Mouse (Mus musculus) neural tube, embryonic 11.5 days (tissue): ENCODE measurements around the gene Lpar5. TPM values are rescaled to one million over a fixed set of nuclear protein-coding genes. Genes with fewer than 3 reads are reported as not detected.
"Not testable (repeated sequence)": the region's sequence is repeated elsewhere in the genome, so short reads cannot be mapped to it uniquely, and the experiment has no call there.

Source experiments
- ATAC-seq: fragments of 200-750 bp; cut with Nextera tagmentation; 2 replicates; pipeline ENCODE4 v1.8.0; 2017; ENCODE audit warnings: moderate number of reproducible peaks, mild to moderate bottlenecking, moderate TSS enrichment, moderate library complexity; ENCODE audit not compliant: insufficient read depth, low FRiP score, low TSS enrichment
- DNase-seq: peaks from one replicate; pipeline ENCODE4 v3.0.0-alpha.2; 2015; ENCODE audit warnings: low spot score
- H3K27ac ChIP-seq: fragments of 300-500 bp; sonication (generic); 2 replicates; pipeline ENCODE4 v1.5.1; 2014; ENCODE audit warnings: low read depth, mild to moderate bottlenecking, low read length
- H3K27me3 ChIP-seq: fragments of 300-500 bp; sonication (generic); 2 replicates; pipeline ENCODE4 v1.6.1; 2014; ENCODE audit warnings: mild to moderate bottlenecking, low read length, mixed read lengths; ENCODE audit not compliant: control insufficient read depth, insufficient read depth
- H3K36me3 ChIP-seq: fragments of 300-500 bp; sonication (generic); 2 replicates; pipeline ENCODE4 v1.6.1; 2014; ENCODE audit warnings: mild to moderate bottlenecking, low read length, moderate library complexity, mixed read lengths; ENCODE audit not compliant: control insufficient read depth, insufficient read depth
- H3K4me1 ChIP-seq: fragments of 300-500 bp; sonication (generic); 2 replicates; pipeline ENCODE4 v1.6.1; 2014; ENCODE audit warnings: low read length, mixed read lengths; ENCODE audit not compliant: control insufficient read depth, insufficient read depth
- H3K4me2 ChIP-seq: fragments of 300-500 bp; sonication (generic); 2 replicates; pipeline ENCODE4 v1.6.1; 2014; ENCODE audit warnings: low read depth, mild to moderate bottlenecking, moderate library complexity
- H3K4me3 ChIP-seq: fragments of 300-500 bp; sonication (generic); 2 replicates; pipeline ENCODE4 v1.5.1; 2014; ENCODE audit warnings: low read depth, low read length
- H3K9ac ChIP-seq: fragments of 300-500 bp; sonication (generic); 2 replicates; pipeline ENCODE4 v1.6.1; 2014; ENCODE audit warnings: mild to moderate bottlenecking, low read length
- H3K9me3 ChIP-seq: fragments of 300-500 bp; sonication (generic); 2 replicates; pipeline ENCODE4 v1.6.1; 2016; ENCODE audit warnings: low read length; ENCODE audit not compliant: control insufficient read depth
- WGBS: fragments of 180-500 bp; shearing (Covaris S2); extraction: QIAGEN DNeasy Blood & Tissue Kit; methylation state at CpG from one replicate; pipeline ENCODE4 v1.1.7; 2014; 5-methylcytosine and 5-hydroxymethylcytosine counted together
- polyA plus RNA-seq: library from polyadenylated mRNA; unstranded; fragments of >200 nt; fragmentation: Nextera tagmentation; extraction: Ambion mirVana; gene quantifications from 2 replicates; pipeline ENCODE4 v1.2.1, GENCODE M21; 2014

Gene Lpar5
- 0.34 and 0.57 TPM in 2 replicates for polyA plus RNA-seq

DNA sequence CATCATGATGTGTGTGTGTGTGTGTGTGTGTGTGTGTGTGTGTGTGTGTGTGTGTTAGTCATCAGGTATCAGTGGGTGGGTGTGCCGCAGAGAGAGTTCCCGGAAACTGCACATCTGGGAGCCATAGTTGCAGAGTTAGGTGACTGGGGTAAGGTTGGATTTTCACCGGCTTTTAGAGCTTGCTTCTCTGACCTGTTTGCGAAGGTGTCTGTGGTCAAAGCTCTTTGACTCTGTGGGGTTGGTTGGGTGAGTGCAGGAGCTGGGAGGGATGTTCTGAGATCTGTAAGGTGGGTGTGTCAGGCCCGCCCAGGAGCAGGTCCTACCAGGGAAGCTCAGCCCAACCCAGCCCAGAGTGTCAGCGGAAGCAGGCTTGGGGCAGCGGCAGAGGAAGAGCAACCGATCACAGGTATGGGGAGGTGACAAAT is at the start of gene Lpar5:
Lpar5 (plus strand) TSS at position 350 of the 425 bp plus-strand sequence.
- H3K9me3 ChIP-seq, result no peaks in the 10 kb centered on the region
- DNase-seq (no peak), ATAC-seq (no peak)
- no peaks in the 10 kb centered on the region for H3K36me3 ChIP-seq
- H3K27me3 ChIP-seq, result no peaks in the 10 kb centered on the region
- no peaks in the 10 kb centered on the region for H3K4me1 ChIP-seq
- no peak within 1 kb of the TSS for H3K9ac ChIP-seq
- no peak within 1 kb of the TSS for H3K27ac ChIP-seq
- H3K4me2 ChIP-seq, result no peak within 1 kb of the TSS
- H3K4me3 ChIP-seq, result no peak within 1 kb of the TSS
- WGBS, result 53% methylated on average over 8 of the region's 8 CpGs

DNA sequence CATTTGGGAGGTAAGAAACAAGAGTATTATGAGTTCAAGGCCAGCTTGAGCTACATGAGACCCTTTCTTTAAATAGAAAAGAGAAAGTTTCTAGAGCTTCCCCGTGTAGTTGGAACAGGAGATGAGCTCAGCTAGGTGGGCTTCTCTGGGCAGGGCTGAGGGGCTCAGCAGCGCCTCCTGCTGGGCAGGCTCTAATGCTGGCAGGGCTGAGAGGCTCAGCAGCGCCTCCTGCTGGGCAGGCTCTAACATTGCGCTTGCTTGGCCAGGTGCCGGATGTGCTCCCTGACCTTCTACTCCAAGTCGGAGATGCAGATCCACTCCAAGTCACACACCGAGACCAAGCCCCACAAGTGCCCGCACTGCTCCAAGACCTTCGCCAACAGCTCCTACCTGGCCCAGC is 37.2 kb upstream of the Lpar5 start:
- H3K4me2 ChIP-seq, ATAC-seq: not testable (repeated sequence)
- peaks cover 24% of the 10 kb centered on the region for H3K36me3 ChIP-seq

DNA sequence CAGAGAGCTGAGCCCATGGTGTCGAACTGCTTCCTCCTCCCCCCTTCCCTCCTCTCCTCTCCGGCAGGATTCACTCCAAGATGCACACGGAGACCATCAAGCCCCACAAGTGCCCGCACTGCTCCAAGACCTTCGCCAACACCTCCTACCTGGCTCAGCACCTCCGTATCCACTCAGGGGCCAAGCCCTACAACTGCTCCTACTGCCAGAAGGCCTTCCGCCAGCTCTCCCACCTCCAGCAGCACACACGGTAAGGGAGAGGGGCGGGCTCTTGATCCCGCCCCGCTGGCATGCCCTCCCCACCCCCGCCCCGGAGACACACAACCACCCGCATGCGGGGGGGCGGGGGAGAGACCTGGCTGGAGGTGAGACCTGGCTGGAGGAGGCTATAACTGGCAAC is 36.1 kb upstream of the Lpar5 start:
- no peaks in the 10 kb centered on the region for H3K4me1 ChIP-seq
- no peaks in the 10 kb centered on the region for H3K9me3 ChIP-seq
- peaks cover 24% of the 10 kb centered on the region for H3K36me3 ChIP-seq
- no peak for DNase-seq
- H3K27me3 ChIP-seq, result no peaks in the 10 kb centered on the region
- no peak overlapping the region for H3K4me3 ChIP-seq
- no peak for ATAC-seq
- no peak overlapping the region for H3K27ac ChIP-seq
- 91% methylated on average over 16 of the region's 16 CpGs for WGBS
- no peak overlapping the region for H3K9ac ChIP-seq
- H3K4me2 ChIP-seq, result no peak overlapping the region

More for the DNA sequence above, 37.2 kb upstream of the Lpar5 start:
- DNase-seq, result peak; percentile 74
- not testable (repeated sequence) for H3K4me3 ChIP-seq, H3K4me1 ChIP-seq, H3K9ac ChIP-seq, H3K9me3 ChIP-seq, H3K27me3 ChIP-seq, H3K27ac ChIP-seq
- 34% methylated on average over 7 of the region's 9 CpGs for WGBS

DNA sequence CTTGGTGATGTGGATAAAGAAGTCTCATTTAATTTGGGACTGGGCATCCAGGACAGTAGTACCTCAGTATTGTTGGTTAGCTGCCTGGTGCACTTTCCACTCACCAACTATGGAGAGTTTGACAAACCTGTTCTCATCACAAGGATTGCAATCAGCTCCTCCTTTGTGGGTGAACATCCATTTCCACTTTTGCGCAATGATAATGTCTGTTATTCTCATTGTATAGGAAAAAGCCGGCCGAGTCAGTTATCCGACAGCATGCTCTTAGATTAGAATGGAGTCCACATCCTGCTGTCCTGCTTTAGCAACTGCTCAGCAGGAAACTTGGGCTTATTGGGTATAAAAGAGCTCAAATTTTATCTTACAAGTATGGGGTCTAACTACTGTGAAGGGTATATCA is 29.1 kb upstream of the Lpar5 start:
- no peak overlapping the region for H3K9ac ChIP-seq
- no peak for ATAC-seq
- peak overlapping the region; percentile 28 for H3K4me2 ChIP-seq
- no peak for DNase-seq
- H3K36me3 ChIP-seq, result peaks cover 7% of the 10 kb centered on the region
- WGBS, result 93% methylated on average over 4 of the region's 4 CpGs
- no peaks in the 10 kb centered on the region for H3K9me3 ChIP-seq
- no peaks in the 10 kb centered on the region for H3K27me3 ChIP-seq
- no peak overlapping the region for H3K4me3 ChIP-seq
- H3K27ac ChIP-seq, result no peak overlapping the region
- H3K4me1 ChIP-seq, result 0 out of 2 replicates have a peak, but pooled peaks cover 2% of the 10 kb centered on the region

DNA sequence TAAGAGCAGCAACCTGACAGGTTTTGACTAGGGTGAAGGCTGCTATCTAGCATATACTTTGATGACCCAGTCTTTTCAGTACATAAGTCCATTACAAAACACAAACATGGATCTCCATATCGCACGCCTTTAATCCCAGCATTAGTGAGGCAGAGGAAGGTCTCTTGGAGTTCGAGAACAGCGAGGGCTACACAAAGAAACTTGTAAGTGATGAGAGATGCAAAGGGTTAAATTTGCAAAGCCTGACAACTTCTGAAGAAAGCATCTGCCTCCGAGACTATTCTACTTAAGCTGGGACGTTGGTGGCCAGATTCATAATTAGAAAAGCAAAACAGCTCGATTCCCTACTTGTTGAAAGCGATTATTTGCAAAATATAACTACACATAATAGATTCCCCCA is 28.6 kb upstream of the Lpar5 start:
- DNase-seq (no peak), ATAC-seq (0 out of 2 replicates have a peak, but pooled peaks have one; percentile 1)
- Histone ChIP-seq H3K4me2 (peak overlapping the region; percentile 28), H3K27ac (no peak overlapping the region), H3K9ac (0 out of 2 replicates have a peak overlapping the region, but pooled peaks have one; percentile 1), H3K4me3 (peak overlapping the region; percentile 17), H3K36me3 (peaks cover 4% of the 10 kb centered on the region), H3K27me3 (no peaks in the 10 kb centered on the region), H3K9me3 (no peaks in the 10 kb centered on the region), H3K4me1 (0 out of 2 replicates have a peak, but pooled peaks cover 2% of the 10 kb centered on the region)
- 7% methylated on average over 8 of the region's 8 CpGs for WGBS

DNA sequence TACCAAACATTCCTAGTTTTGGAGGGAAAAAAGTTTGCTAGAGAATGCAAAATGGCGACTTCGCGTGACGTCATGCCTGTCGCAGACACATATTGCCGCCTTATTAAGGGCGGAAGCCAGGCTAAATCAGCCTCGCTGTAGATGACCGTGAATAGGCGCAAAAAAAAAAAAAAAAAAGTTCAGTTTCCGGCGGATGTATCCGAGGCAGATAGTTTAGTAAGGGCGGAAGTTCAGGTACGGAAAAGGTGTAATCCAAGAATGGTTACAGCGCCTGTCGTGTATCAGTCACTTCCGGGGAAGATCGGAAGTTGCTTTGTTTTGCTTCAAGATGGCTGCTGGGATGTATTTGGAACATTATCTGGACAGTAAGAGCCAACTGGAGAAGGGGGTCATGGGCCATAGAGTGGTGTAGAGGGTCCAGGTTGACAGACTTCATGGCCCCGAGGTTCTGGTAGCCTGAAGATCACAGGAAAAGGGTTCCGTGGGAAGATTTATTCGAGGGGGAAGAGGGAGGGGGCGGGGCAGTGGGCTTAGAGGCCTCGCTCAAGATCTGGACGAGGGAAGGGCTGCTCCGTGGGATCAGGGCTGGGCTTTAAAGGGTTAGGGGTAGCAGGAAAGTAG is 28.1 kb upstream of the Lpar5 start, which contains the start of gene Ing4:
Ing4 (plus strand) TSS at position 228 of the 621 bp plus-strand sequence.
- peaks cover 7% of the 10 kb centered on the region for H3K36me3 ChIP-seq
- H3K4me3 ChIP-seq, result peak within 1 kb of the TSS; percentile 66
- DNase-seq (peak; percentile 92), ATAC-seq (peak; percentile 95)
- WGBS, result under 1% methylated on average over 26 of the region's 26 CpGs
- no peaks in the 10 kb centered on the region for H3K27me3 ChIP-seq
- peak within 1 kb of the TSS; percentile 81 for H3K9ac ChIP-seq
- peak within 1 kb of the TSS; percentile 58 for H3K4me2 ChIP-seq
- no peaks in the 10 kb centered on the region for H3K9me3 ChIP-seq
- H3K27ac ChIP-seq, result no peak within 1 kb of the TSS; the same call in 1 of the 2 replicates
- H3K4me1 ChIP-seq, result 0 out of 2 replicates have a peak, but pooled peaks cover 2% of the 10 kb centered on the region

DNA sequence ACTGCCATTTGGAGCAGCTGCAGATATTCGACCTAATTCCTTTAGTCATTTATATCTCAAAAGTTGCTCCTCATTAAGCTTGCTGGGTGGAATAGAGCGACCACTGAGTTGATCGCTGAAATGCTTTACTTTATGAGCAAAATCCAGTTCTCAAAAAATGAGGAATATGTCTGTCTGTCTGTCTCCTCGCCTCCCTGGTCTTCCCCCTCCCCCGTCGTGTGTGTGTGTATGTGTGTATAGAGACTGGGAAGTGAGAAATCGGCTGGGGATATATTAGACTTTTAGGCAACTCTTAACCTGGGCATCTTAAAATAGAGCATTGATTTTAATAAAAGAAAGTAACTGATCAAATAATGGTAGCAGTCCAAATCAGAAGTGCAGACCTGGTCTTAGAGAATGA is 27.5 kb upstream of the Lpar5 start:
- no peak for DNase-seq
- Histone ChIP-seq H3K27ac (no peak overlapping the region; the same call in 1 of the 2 replicates), H3K9me3 (no peaks in the 10 kb centered on the region), H3K4me2 (peak overlapping the region; percentile 58), H3K4me3 (peak overlapping the region; percentile 66), H3K27me3 (no peaks in the 10 kb centered on the region), H3K9ac (peak overlapping the region; percentile 81), H3K36me3 (peaks cover 5% of the 10 kb centered on the region; the same call in 1 of the 2 replicates), H3K4me1 (0 out of 2 replicates have a peak, but pooled peaks cover 2% of the 10 kb centered on the region)
- 17% methylated on average over 7 of the region's 7 CpGs for WGBS
- no peak for ATAC-seq

DNA sequence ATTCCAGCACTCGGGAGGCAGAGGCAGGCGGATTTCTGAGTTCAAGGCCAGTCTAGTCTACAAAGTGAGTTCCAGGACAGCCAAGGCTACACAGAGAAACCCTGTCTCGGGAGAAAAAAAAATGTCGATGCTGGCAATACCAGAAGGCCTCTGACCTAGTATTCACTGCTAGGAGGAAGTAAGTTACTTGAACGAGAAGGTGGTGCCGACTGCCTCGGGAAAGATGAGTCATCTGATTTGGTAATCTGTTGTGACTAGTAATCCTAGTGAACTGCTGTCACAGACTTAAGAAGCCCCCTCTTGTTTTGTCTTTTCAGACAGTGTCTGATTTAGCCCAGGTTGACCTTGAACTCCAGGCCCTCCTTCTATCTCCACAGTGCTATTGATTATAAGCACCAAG is 26.7 kb upstream of the Lpar5 start:
- no peak overlapping the region for H3K27ac ChIP-seq
- WGBS, result 95% methylated on average over 7 of the region's 7 CpGs
- H3K9me3 ChIP-seq, result no peaks in the 10 kb centered on the region
- no peak overlapping the region for H3K4me3 ChIP-seq
- DNase-seq, result no peak
- no peak for ATAC-seq
- no peak overlapping the region for H3K4me2 ChIP-seq
- no peaks in the 10 kb centered on the region for H3K27me3 ChIP-seq
- H3K9ac ChIP-seq, result no peak overlapping the region
- H3K36me3 ChIP-seq, result peaks cover 7% of the 10 kb centered on the region; the same call in 1 of the 2 replicates
- H3K4me1 ChIP-seq, result 0 out of 2 replicates have a peak, but pooled peaks cover 2% of the 10 kb centered on the region

DNA sequence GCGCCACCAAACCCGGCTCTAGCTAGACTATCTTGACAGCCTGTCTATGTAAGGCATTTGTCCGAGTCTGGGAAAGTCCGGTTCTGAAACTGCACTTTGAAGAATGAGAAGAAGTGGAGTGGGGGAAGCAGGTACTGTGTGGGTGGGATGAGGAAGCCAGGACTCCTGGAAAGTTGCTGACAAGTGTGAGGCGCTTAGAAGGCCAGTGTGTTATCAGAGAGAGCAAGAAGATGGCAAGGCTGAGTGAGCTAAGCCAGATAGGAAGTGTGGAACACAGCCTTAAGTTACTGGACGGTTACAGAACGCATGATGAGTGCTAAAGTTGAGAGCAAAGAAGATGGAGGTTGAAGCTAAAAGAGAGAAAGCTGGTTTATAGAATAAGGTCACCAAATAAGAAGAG is 25.6 kb upstream of the Lpar5 start:
- DNase-seq (no peak), ATAC-seq (no peak)
- Histone ChIP-seq H3K9ac (no peak overlapping the region), H3K4me2 (no peak overlapping the region), H3K27ac (no peak overlapping the region), H3K4me1 (0 out of 2 replicates have a peak, but pooled peaks cover 2% of the 10 kb centered on the region), H3K27me3 (no peaks in the 10 kb centered on the region), H3K4me3 (no peak overlapping the region), H3K9me3 (no peaks in the 10 kb centered on the region), H3K36me3 (peaks cover 7% of the 10 kb centered on the region; the same call in 1 of the 2 replicates)
- WGBS, result 94% methylated on average over 7 of the region's 7 CpGs
